Mouse (Mus musculus) hindbrain, embryonic 13.5 days (tissue): Measurements from ENCODE around the gene Tent5c. TPM values are rescaled to one million over a fixed set of nuclear protein-coding genes. Genes with fewer than 3 reads are reported as not detected.

Experiments
- ATAC-seq: fragments of 200-750 bp; cut with Nextera tagmentation; 2 replicates; pipeline ENCODE4 v1.8.0; 2017; ENCODE audit warnings: moderate TSS enrichment; ENCODE audit not compliant: low FRiP score
- H3K27ac ChIP-seq: fragments of 300-500 bp; sonication (generic); 2 replicates; pipeline ENCODE4 v1.5.1; 2015; ENCODE audit warnings: inconsistent platforms, mild to moderate bottlenecking, moderate library complexity
- H3K27me3 ChIP-seq: fragments of 300-500 bp; sonication (generic); 2 replicates; pipeline ENCODE4 v1.6.1; 2015; ENCODE audit warnings: mild to moderate bottlenecking, inconsistent platforms
- H3K36me3 ChIP-seq: fragments of 300-500 bp; sonication (generic); 2 replicates; pipeline ENCODE4 v1.6.1; 2015; ENCODE audit warnings: mild to moderate bottlenecking, inconsistent platforms
- H3K4me1 ChIP-seq: fragments of 300-500 bp; sonication (generic); replicated peaks from 2 replicates; pipeline ENCODE4 v1.6.1; 2015; ENCODE audit warnings: inconsistent platforms
- H3K4me2 ChIP-seq: fragments of 300-500 bp; sonication (generic); 2 replicates; pipeline ENCODE4 v1.6.1; 2015; ENCODE audit warnings: inconsistent platforms, mild to moderate bottlenecking, moderate library complexity
- H3K4me3 ChIP-seq: fragments of 300-500 bp; sonication (generic); 2 replicates; pipeline ENCODE4 v1.5.1; 2015; ENCODE audit warnings: mild to moderate bottlenecking, inconsistent platforms
- H3K9ac ChIP-seq: fragments of 300-500 bp; sonication (generic); 2 replicates; pipeline ENCODE4 v1.6.1; 2015; ENCODE audit warnings: mild to moderate bottlenecking, inconsistent platforms
- H3K9me3 ChIP-seq: fragments of 300-500 bp; sonication (generic); 2 replicates; pipeline ENCODE4 v1.6.1; 2016; ENCODE audit warnings: inconsistent platforms
- WGBS: fragments of 180-500 bp; shearing (Covaris S2); methylation state at CpG from one replicate; pipeline ENCODE4 v1.1.7; 2015; 5-methylcytosine and 5-hydroxymethylcytosine counted together
- polyA plus RNA-seq: library from polyadenylated mRNA; unstranded; fragments of >200 nt; fragmentation: Nextera tagmentation; extraction: Ambion mirVana; gene quantifications from 2 replicates; pipeline ENCODE4 v1.2.1, GENCODE M21; 2015

The Tent5c gene
- 3.6 and 4.3 TPM in 2 replicates for polyA plus RNA-seq

GRCm38 (mm10) chr3:100489133-100490009, at the start of gene Tent5c:
TSS of gene Tent5c (minus strand) at chr3:100489324.
- peak within 1 kb of the TSS; percentile 68 for H3K9ac ChIP-seq
- no peaks in the 10 kb centered on the region for H3K36me3 ChIP-seq
- ATAC-seq = peak; percentile 86
- H3K4me3 ChIP-seq = peak within 1 kb of the TSS; percentile 74
- WGBS = under 1% methylated on average over 61 of the region's 73 CpGs
- peak within 1 kb of the TSS; percentile 97 for H3K4me2 ChIP-seq
- H3K27ac ChIP-seq = no peak within 1 kb of the TSS
- peaks cover 60% of the 10 kb centered on the region for H3K27me3 ChIP-seq
- peaks cover 18% of the 10 kb centered on the region for H3K4me1 ChIP-seq
- no peaks in the 10 kb centered on the region for H3K9me3 ChIP-seq

GRCm38 (mm10) chr3:100536686-100537085, 47.6 kb upstream of the Tent5c start:
- Histone ChIP-seq H3K4me1 (no peaks in the 10 kb centered on the region), H3K27me3 (no peaks in the 10 kb centered on the region), H3K9ac (no peak overlapping the region), H3K9me3 (no peaks in the 10 kb centered on the region), H3K4me2 (no peak overlapping the region), H3K4me3 (no peak overlapping the region), H3K27ac (no peak overlapping the region), H3K36me3 (no peaks in the 10 kb centered on the region)
- WGBS = 100% methylated on average over 2 of the region's 2 CpGs
- no peak for ATAC-seq

GRCm38 (mm10) chr3:100535902-100536301, 46.8 kb upstream of the Tent5c start:
- Histone ChIP-seq H3K27me3 (no peaks in the 10 kb centered on the region), H3K9ac (no peak overlapping the region), H3K4me3 (no peak overlapping the region), H3K9me3 (no peaks in the 10 kb centered on the region), H3K27ac (no peak overlapping the region), H3K4me2 (no peak overlapping the region), H3K4me1 (no peaks in the 10 kb centered on the region), H3K36me3 (no peaks in the 10 kb centered on the region)
- no peak for ATAC-seq
- 73% methylated on average over 4 of the region's 4 CpGs for WGBS

GRCm38 (mm10) chr3:100535298-100535697, 46.2 kb upstream of the Tent5c start:
- ATAC-seq = no peak
- Histone ChIP-seq H3K4me1 (no peaks in the 10 kb centered on the region), H3K27ac (no peak overlapping the region), H3K4me3 (no peak overlapping the region), H3K36me3 (no peaks in the 10 kb centered on the region), H3K9ac (no peak overlapping the region), H3K9me3 (no peaks in the 10 kb centered on the region), H3K4me2 (no peak overlapping the region), H3K27me3 (no peaks in the 10 kb centered on the region)
- 57% methylated on average over 3 of the region's 3 CpGs for WGBS

GRCm38 (mm10) chr3:100534394-100534793, 45.3 kb upstream of the Tent5c start:
- no peak overlapping the region for H3K4me2 ChIP-seq
- no peak overlapping the region for H3K9ac ChIP-seq
- H3K9me3 ChIP-seq = no peaks in the 10 kb centered on the region
- H3K4me3 ChIP-seq = no peak overlapping the region
- 74% methylated on average over 3 of the region's 3 CpGs for WGBS
- no peaks in the 10 kb centered on the region for H3K4me1 ChIP-seq
- H3K27ac ChIP-seq = no peak overlapping the region
- no peak for ATAC-seq
- H3K36me3 ChIP-seq = no peaks in the 10 kb centered on the region
- H3K27me3 ChIP-seq = no peaks in the 10 kb centered on the region

- H3K9me3 ChIP-seq = no peaks in the 10 kb centered on the region
- no peak overlapping the region for H3K9ac ChIP-seq
- H3K36me3 ChIP-seq = no peaks in the 10 kb centered on the region
- H3K4me3 ChIP-seq = no peak overlapping the region
- H3K27ac ChIP-seq = no peak overlapping the region
- ATAC-seq = no peak
- no peaks in the 10 kb centered on the region for H3K27me3 ChIP-seq
- no peak overlapping the region for H3K4me2 ChIP-seq
- H3K4me1 ChIP-seq = no peaks in the 10 kb centered on the region
Measured at GRCm38 (mm10) chr3:100533429-100533828, 44.3 kb upstream of the Tent5c start.

GRCm38 (mm10) chr3:100530919-100531318, 41.8 kb upstream of the Tent5c start:
- Histone ChIP-seq H3K36me3 (no peaks in the 10 kb centered on the region), H3K9me3 (no peaks in the 10 kb centered on the region), H3K27me3 (no peaks in the 10 kb centered on the region), H3K27ac (no peak overlapping the region), H3K4me1 (no peaks in the 10 kb centered on the region), H3K4me3 (no peak overlapping the region), H3K9ac (no peak overlapping the region), H3K4me2 (no peak overlapping the region)
- no peak for ATAC-seq
- WGBS = 96% methylated on average over 5 of the region's 5 CpGs

GRCm38 (mm10) chr3:100530244-100530788, 41.2 kb upstream of the Tent5c start:
- H3K4me3 ChIP-seq = no peak overlapping the region
- no peaks in the 10 kb centered on the region for H3K9me3 ChIP-seq
- H3K27me3 ChIP-seq = no peaks in the 10 kb centered on the region
- WGBS = 84% methylated on average over 7 of the region's 7 CpGs
- H3K9ac ChIP-seq = no peak overlapping the region
- H3K27ac ChIP-seq = no peak overlapping the region
- no peak for ATAC-seq
- no peaks in the 10 kb centered on the region for H3K36me3 ChIP-seq
- H3K4me2 ChIP-seq = no peak overlapping the region
- no peaks in the 10 kb centered on the region for H3K4me1 ChIP-seq

GRCm38 (mm10) chr3:100522671-100523070, 33.5 kb upstream of the Tent5c start:
- no peak overlapping the region for H3K4me2 ChIP-seq

GRCm38 (mm10) chr3:100521626-100522025, 32.5 kb upstream of the Tent5c start:
- Histone ChIP-seq H3K36me3 (no peaks in the 10 kb centered on the region), H3K27ac (no peak overlapping the region), H3K9ac (no peak overlapping the region), H3K4me2 (no peak overlapping the region), H3K9me3 (no peaks in the 10 kb centered on the region), H3K4me1 (no peaks in the 10 kb centered on the region), H3K4me3 (no peak overlapping the region), H3K27me3 (no peaks in the 10 kb centered on the region)
- no peak for ATAC-seq
- 54% methylated on average over 1 of the region's 1 CpGs for WGBS

More at GRCm38 (mm10) chr3:100522671-100523070, 33.5 kb upstream of the Tent5c start:
- Histone ChIP-seq H3K9ac (no peak overlapping the region), H3K4me1 (no peaks in the 10 kb centered on the region), H3K9me3 (no peaks in the 10 kb centered on the region), H3K4me3 (no peak overlapping the region), H3K27me3 (no peaks in the 10 kb centered on the region), H3K36me3 (no peaks in the 10 kb centered on the region), H3K27ac (no peak overlapping the region)
- no peak for ATAC-seq
- 84% methylated on average over 7 of the region's 7 CpGs for WGBS

GRCm38 (mm10) chr3:100515754-100516141, 26.6 kb upstream of the Tent5c start:
- H3K27ac ChIP-seq = no peak overlapping the region
- ATAC-seq = no peak
- H3K4me1 ChIP-seq = no peaks in the 10 kb centered on the region
- H3K4me2 ChIP-seq = no peak overlapping the region
- 93% methylated on average over 5 of the region's 5 CpGs for WGBS
- no peaks in the 10 kb centered on the region for H3K36me3 ChIP-seq
- H3K27me3 ChIP-seq = no peaks in the 10 kb centered on the region
- H3K9me3 ChIP-seq = no peaks in the 10 kb centered on the region
- no peak overlapping the region for H3K9ac ChIP-seq
- no peak overlapping the region for H3K4me3 ChIP-seq

GRCm38 (mm10) chr3:100515093-100515753, 26.1 kb upstream of the Tent5c start:
- Histone ChIP-seq H3K4me2 (no peak overlapping the region), H3K27me3 (no peaks in the 10 kb centered on the region), H3K4me3 (no peak overlapping the region), H3K36me3 (no peaks in the 10 kb centered on the region), H3K9me3 (no peaks in the 10 kb centered on the region), H3K4me1 (no peaks in the 10 kb centered on the region), H3K9ac (no peak overlapping the region), H3K27ac (no peak overlapping the region)
- no peak for ATAC-seq
- 78% methylated on average over 8 of the region's 8 CpGs for WGBS
